Mouse (Mus musculus) left cerebral cortex, postnatal 10 days (tissue): ENCODE measurements around the gene Impdh1. TPM values are rescaled to one million over a fixed set of nuclear protein-coding genes. Genes with fewer than 3 reads are reported as not detected.

Experiments
- DNase-seq, 2 experiments: peaks; one replicate each; pipeline ENCODE4 v3.0.0; 2021 to 2022; ENCODE audit warnings: low spot score in 2 of 2, mixed read lengths in 1 of 2; ENCODE audit errors: extremely low spot score in 1 of 2
- intact Hi-C: fragments of 180-260 bp; cut with DNase I; formaldehyde crosslinking; loops from one replicate; pipeline ENCODE4 v1.15.1; 2025
- total RNA-seq, 2 experiments: library from RNA; stranded (reverse); gene quantifications; 2 replicates each; pipeline ENCODE4 v1.2.3; 2021

Impdh1 gene
- total RNA-seq, 2 experiments from 2014 or later, result 111 to 112 TPM

GRCm38 (mm10) chr6:29215181-29215580, 983 bp downstream of the Impdh1 start:
- intact Hi-C loops, result no loop called here
- DNase-seq, result no peak

GRCm38 (mm10) chr6:29214776-29215175, 1.4 kb downstream of the Impdh1 start:
- intact Hi-C loops, result no loop called here
- no peak for DNase-seq

- intact Hi-C loops, result no loop called here
- DNase-seq, result peak in 1 of 2 experiments; percentile 82
These were observed 1.9 kb downstream of the Impdh1 start for GRCm38 (mm10) chr6:29214245-29214644.

- DNase-seq, result no peak
- intact Hi-C loops, result no loop called here
These were observed 2.7 kb downstream of the Impdh1 start for GRCm38 (mm10) chr6:29213436-29213835.

- DNase-seq, result peak; percentile 60 to 86
- intact Hi-C loops, result no loop called here
These were observed 4.2 kb downstream of the Impdh1 start for GRCm38 (mm10) chr6:29211806-29212492.

GRCm38 (mm10) chr6:29211146-29211545, 5.0 kb downstream of the Impdh1 start:
- intact Hi-C loops, result no loop called here
- DNase-seq, result no peak

- intact Hi-C loops, result no loop called here
These were observed 5.8 kb downstream of the Impdh1 start for GRCm38 (mm10) chr6:29210231-29210936.

GRCm38 (mm10) chr6:29208178-29208577, 8.0 kb downstream of the Impdh1 start:
- intact Hi-C loops, result no loop called here
- no peak for DNase-seq

More at GRCm38 (mm10) chr6:29210231-29210936, 5.8 kb downstream of the Impdh1 start:
- DNase-seq, result no peak

GRCm38 (mm10) chr6:29207017-29207416, 9.1 kb downstream of the Impdh1 start:
- DNase-seq, result no peak
- intact Hi-C loops, result no loop called here

- intact Hi-C loops, result no loop called here
- DNase-seq, result peak in 1 of 2 experiments; percentile 23
These were observed 10.2 kb downstream of the Impdh1 start for GRCm38 (mm10) chr6:29206006-29206405.

GRCm38 (mm10) chr6:29204932-29205614, 11.1 kb downstream of the Impdh1 start:
- peak; percentile 44 to 57 for DNase-seq
- intact Hi-C loops, result loop anchor here (2.0 kb wide), 1 partner anchor 74 kb away; the partner anchor contains the start of gene Fam71f2

- intact Hi-C loops, result loop anchor here (2.0 kb wide), 1 partner anchor 75 kb away; the partner anchor contains the start of gene Fam71f2
These were observed 12.1 kb downstream of the Impdh1 start for GRCm38 (mm10) chr6:29203861-29204585.

GRCm38 (mm10) chr6:29203096-29203495, 13.1 kb downstream of the Impdh1 start:
- DNase-seq, result no peak

More at GRCm38 (mm10) chr6:29203861-29204585, 12.1 kb downstream of the Impdh1 start:
- no peak for DNase-seq

GRCm38 (mm10) chr6:29201988-29202387, 14.2 kb downstream of the Impdh1 start:
- DNase-seq, result no peak
- intact Hi-C loops, result no loop called here

More at GRCm38 (mm10) chr6:29203096-29203495, 13.1 kb downstream of the Impdh1 start:
- intact Hi-C loops, result no loop called here

GRCm38 (mm10) chr6:29201341-29201740, 14.8 kb downstream of the Impdh1 start:
- intact Hi-C loops, result no loop called here
- DNase-seq, result no peak

GRCm38 (mm10) chr6:29200496-29200895, 15.7 kb downstream of the Impdh1 start:
- intact Hi-C loops, result no loop called here

GRCm38 (mm10) chr6:29199223-29199855, 16.8 kb downstream of the Impdh1 start:
- no peak for DNase-seq
- intact Hi-C loops, result loop anchor here (1.0 kb wide), 1 partner anchor 28 kb away; no protein-coding TSS in a partner anchor

More at GRCm38 (mm10) chr6:29200496-29200895, 15.7 kb downstream of the Impdh1 start:
- no peak for DNase-seq
